Mouse (Mus musculus) liver, embryonic 14 days (tissue): Measurements from ENCODE around the gene Khdrbs2. TPM values are rescaled to one million over a fixed set of nuclear protein-coding genes. Genes with fewer than 3 reads are reported as not detected.

Experiments used
- polyA plus RNA-seq: library from polyadenylated mRNA; depleted of rRNA; stranded (reverse); fragments of >200 nt; gene quantifications from 2 replicates; pipeline ENCODE4 v1.2.3, GENCODE M21; 2012; rRNA removed

Gene Khdrbs2
- 0.02 TPM in 2 replicates for polyA plus RNA-seq

DNA sequence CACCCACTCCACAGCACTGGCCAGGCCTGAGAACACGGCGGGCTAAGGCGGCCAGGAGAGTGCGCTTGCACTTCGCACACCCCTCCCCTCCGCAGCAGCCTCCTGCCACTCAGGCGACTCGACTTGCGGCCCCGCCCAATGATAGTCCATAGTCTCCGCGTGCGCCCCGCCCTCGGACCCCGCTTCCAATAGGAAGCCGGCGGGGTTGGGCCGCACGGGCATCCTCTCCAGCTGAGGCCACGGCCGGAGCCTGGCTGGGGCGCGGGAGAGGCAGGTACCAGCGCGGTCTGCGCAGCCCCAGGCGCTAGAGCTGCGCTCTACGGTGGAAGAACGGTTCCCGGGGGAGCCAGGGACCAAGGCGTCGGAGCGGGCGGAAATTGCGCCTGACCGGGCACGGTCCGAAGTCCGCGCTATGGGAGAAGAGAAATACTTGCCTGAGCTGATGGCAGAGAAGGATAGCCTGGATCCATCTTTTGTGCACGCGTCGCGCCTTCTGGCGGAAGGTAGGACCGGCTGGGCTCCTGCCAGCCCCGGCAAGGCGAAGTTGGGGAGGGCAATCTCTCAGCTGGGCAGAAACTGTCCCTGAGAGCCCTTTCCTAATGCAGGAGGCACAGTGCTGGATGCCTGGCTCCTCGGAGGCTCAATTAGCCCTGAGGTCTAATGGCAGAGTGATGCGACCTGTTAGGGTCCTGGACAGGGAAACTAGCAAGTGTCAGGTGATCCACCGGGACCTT lies at the start of gene Khdrbs2:
Gene Khdrbs2, plus strand, starts transcription at position 209 of the 734 bp plus-strand sequence.

DNA sequence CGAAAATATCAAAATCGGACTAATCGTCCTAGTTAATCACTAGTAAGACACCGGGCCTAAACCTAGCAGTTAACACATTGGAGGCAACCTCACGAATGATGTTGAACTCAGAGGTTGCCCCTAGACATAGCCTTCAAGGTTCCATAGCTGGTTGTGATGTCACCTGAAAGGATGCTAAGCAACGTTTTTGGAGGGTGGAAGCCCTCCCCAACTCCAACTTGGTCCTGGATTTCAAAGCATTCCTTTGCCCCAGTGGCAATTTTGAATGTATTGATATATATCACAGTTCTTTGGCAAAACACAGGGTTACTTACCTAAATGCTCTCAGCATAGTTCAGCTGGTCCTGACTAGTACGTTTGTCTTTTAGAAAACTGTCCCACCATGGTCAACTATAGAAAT lies 374.7 kb downstream of the Khdrbs2 start, which contains the start of gene Gm5415:
Gene Gm5415, minus strand, starts transcription at position 101 of the 400 bp plus-strand sequence.

